Comparison of ENCODE assay signal across 10 mouse cellular contexts in the genomic region with DNA sequence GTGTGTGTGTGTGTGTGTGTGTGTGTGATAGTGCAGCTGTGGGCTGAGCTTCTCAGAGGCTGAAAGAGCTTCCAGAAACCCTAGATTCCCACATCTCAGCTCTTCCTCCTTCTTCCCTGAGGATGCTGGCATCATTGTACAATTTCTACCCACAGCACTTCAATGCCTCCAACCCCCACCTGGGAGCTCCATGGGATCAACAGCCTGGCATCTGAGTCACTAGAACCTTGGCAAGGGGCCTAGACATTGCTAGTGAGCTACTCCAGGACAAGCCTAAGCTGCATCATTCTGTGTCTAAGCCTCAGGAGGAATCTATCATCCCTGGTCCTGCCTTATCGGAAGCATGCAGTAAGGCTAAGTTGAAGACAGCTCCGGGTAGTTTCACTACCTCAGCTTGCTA.
A peak's percentile ranks its signal among the peaks of the same experiment; 100 is the strongest.
DNase-seq lines count a peak whose midpoint lies in the region; ATAC-seq and TF ChIP-seq lines count a peak whose summit lies in the region.
"Had no signal": no experiment of that assay in that cellular context is flagged by ENCODE, and none has a peak within 500 bp of the region (broad histone marks: within the 10 kb centered on the region; RNA-seq: fewer than 3 reads in every experiment).

No protein-coding gene starts in this region.

- H3K4me3 ChIP-seq in midbrain, postnatal 0 days (ENCODE audit: low read depth, low read length), result no peak overlapping the region
- no peak overlapping the region for H3K4me3 ChIP-seq in midbrain, embryonic 10.5 days
- H3K4me3 ChIP-seq in layer of hippocampus, adult 2 months, result no peak overlapping the region
- H3K4me3 ChIP-seq: liver, embryonic 13.5 days had no signal

- no peak overlapping the region for H3K4me2 ChIP-seq in midbrain, postnatal 0 days (ENCODE audit: low read depth, low read length, poor library complexity, severe bottlenecking)
- H3K4me2 ChIP-seq: liver, embryonic 13.5 days had no signal

- peak; percentile 61 for DNase-seq in midbrain, postnatal 0 days (ENCODE audit: low spot score)
- no peak for DNase-seq in midbrain, embryonic 10.5 days (ENCODE audit: low spot score)
- DNase-seq in layer of hippocampus, adult 2 months (ENCODE audit: low spot score in 2 of 2), result peak; percentile 57 to 66
- DNase-seq in telencephalon, adult 2 months (ENCODE audit: low read depth, low spot score), result peak; percentile 83
- DNase-seq: heart, postnatal 36 days; liver, embryonic 13.5 days had no signal

- no peak for ATAC-seq in midbrain, postnatal 0 days (ENCODE audit: low FRiP score)
- ATAC-seq in cerebellum, adult (ENCODE audit: insufficient number of reproducible peaks, low FRiP score, low TSS enrichment), result peak; percentile 80
- ATAC-seq in activated CD4-positive, CD25-positive, alpha-beta regulatory T cell, adult 4 months, result no peak
- ATAC-seq in inflammation-experienced regulatory T-cells, adult 6 months, result no peak

- H3K36me3 ChIP-seq in midbrain, postnatal 0 days (ENCODE audit: insufficient read depth, low read length), result no peaks in the 10 kb centered on the region
- H3K36me3 ChIP-seq in midbrain, embryonic 10.5 days, result no peaks in the 10 kb centered on the region
- H3K36me3 ChIP-seq: liver, embryonic 13.5 days had no signal

- no peak overlapping the region for H3K27ac ChIP-seq in midbrain, postnatal 0 days (ENCODE audit: low read depth, low read length)
- H3K27ac ChIP-seq in midbrain, embryonic 10.5 days (replicated peaks), result no peak overlapping the region
- H3K27ac ChIP-seq in layer of hippocampus, adult 2 months, result no peak overlapping the region
- H3K27ac ChIP-seq: kidney, postnatal 0 days; liver, embryonic 13.5 days had no signal

- no peak overlapping the region for H3K9ac ChIP-seq in midbrain, postnatal 0 days (replicated peaks; ENCODE audit: low read length, poor library complexity, severe bottlenecking)
- H3K9ac ChIP-seq: liver, embryonic 13.5 days had no signal

- no peaks in the 10 kb centered on the region for H3K9me3 ChIP-seq in midbrain, postnatal 0 days (ENCODE audit: low read length)
- no peaks in the 10 kb centered on the region for H3K9me3 ChIP-seq in midbrain, embryonic 10.5 days (replicated peaks)
- H3K9me3 ChIP-seq: liver, embryonic 13.5 days had no signal

- H3K4me1 ChIP-seq in midbrain, postnatal 0 days (ENCODE audit: insufficient read depth, low read length), result peaks cover 10% of the 10 kb centered on the region; the same call in 1 of the 2 replicates
- H3K4me1 ChIP-seq in midbrain, embryonic 10.5 days, result peaks cover 8% of the 10 kb centered on the region; the same call in 1 of the 2 replicates
- H3K4me1 ChIP-seq: liver, embryonic 13.5 days had no signal

- no peaks in the 10 kb centered on the region for H3K27me3 ChIP-seq in midbrain, postnatal 0 days (ENCODE audit: insufficient read depth, low read length)
- no peaks in the 10 kb centered on the region for H3K27me3 ChIP-seq in midbrain, embryonic 10.5 days (ENCODE audit: low read depth, poor library complexity, severe bottlenecking)
- H3K27me3 ChIP-seq: liver, embryonic 13.5 days had no signal

- no peak for TF ChIP-seq CTCF in midbrain, postnatal 0 days (IDR thresholded peaks at IDR 0.05)
- no peak for TF ChIP-seq CTCF in layer of hippocampus, adult 2 months (conservative IDR thresholded peaks at IDR 0.05)

- 89% methylated on average over 2 of the region's 2 CpGs for WGBS in midbrain, postnatal 0 days
- WGBS in midbrain, embryonic 10.5 days, result 92% methylated on average over 2 of the region's 2 CpGs
